Comparison of ENCODE assay signal across 8 mouse cellular contexts in genomic region chr15:3201912-3202653, GRCm38 (mm10).
DNase-seq lines count a peak whose midpoint lies in the region; ATAC-seq and TF ChIP-seq lines count a peak whose summit lies in the region.
"Had no signal": no experiment of that assay in that cellular context is flagged by ENCODE, and none has a peak within 500 bp of the region (broad histone marks: within the 10 kb centered on the region; RNA-seq: fewer than 3 reads in every experiment).

No protein-coding gene starts in this region.

- peak; percentile 62 for TF ChIP-seq RAD21 in MEL (IDR thresholded peaks at IDR 0.05; ENCODE audit: low read depth, low read length)

- H3K27ac ChIP-seq in MEL (ENCODE audit: control insufficient read depth, low read depth, low read length) = no peak overlapping the region
- no peak overlapping the region for H3K27ac ChIP-seq in kidney, postnatal 0 days
- H3K27ac ChIP-seq in lung, embryonic 14.5 days (ENCODE audit: low read depth) = no peak overlapping the region
- H3K27ac ChIP-seq: limb, embryonic 15.5 days had no signal

- no peaks in the 10 kb centered on the region for H3K79me2 ChIP-seq in MEL (ENCODE audit: control insufficient read depth, insufficient read depth, low read length, poor library complexity)

- H3K4me2 ChIP-seq in kidney, postnatal 0 days (ENCODE audit: low read length) = no peak overlapping the region
- no peak overlapping the region for H3K4me2 ChIP-seq in lung, embryonic 14.5 days
- H3K4me2 ChIP-seq: limb, embryonic 15.5 days had no signal

- peak; percentile 37 to 71 (median 47) for TF ChIP-seq CTCF in MEL (IDR thresholded peaks at IDR 0.05 in 2 of 3, conservative IDR thresholded peaks at IDR 0.05 in 1 of 3; ENCODE audit: control insufficient read depth in 1 of 3, insufficient read depth in 1 of 3, low read depth in 2 of 3, low read length in 3 of 3, poor library complexity in 1 of 3, severe bottlenecking in 1 of 3)
- peak; percentile 86 for TF ChIP-seq CTCF in kidney, postnatal 0 days (IDR thresholded peaks at IDR 0.05; ENCODE audit: low read depth)
- peak; percentile 85 for TF ChIP-seq CTCF in lung, embryonic 14.5 days (IDR thresholded peaks at IDR 0.05; ENCODE audit: low read depth)

- H3K4me1 ChIP-seq in MEL (ENCODE audit: control insufficient read depth in 1 of 2, insufficient read depth in 2 of 2, low read length in 2 of 2) = no peaks in the 10 kb centered on the region
- H3K4me1 ChIP-seq in kidney, postnatal 0 days (replicated peaks; ENCODE audit: insufficient read depth, low read length) = no peaks in the 10 kb centered on the region
- H3K4me1 ChIP-seq in lung, embryonic 14.5 days (ENCODE audit: insufficient read depth) = no peaks in the 10 kb centered on the region

- ATAC-seq in kidney, postnatal 0 days (replicated peaks; ENCODE audit: low FRiP score, low read depth) = 0 out of 2 replicates have a peak, but pooled peaks have one; percentile 13
- ATAC-seq in lung, embryonic 14.5 days (ENCODE audit: insufficient read depth) = peak; percentile 69

- H3K9me3 ChIP-seq in MEL (replicated peaks; ENCODE audit: insufficient read depth, low read length) = no peaks in the 10 kb centered on the region
- no peaks in the 10 kb centered on the region for H3K9me3 ChIP-seq in kidney, postnatal 0 days (replicated peaks; ENCODE audit: low read length)
- H3K9me3 ChIP-seq in lung, embryonic 14.5 days (ENCODE audit: low read depth, low read length) = no peaks in the 10 kb centered on the region
- H3K9me3 ChIP-seq: limb, embryonic 15.5 days had no signal

- TF ChIP-seq EP300 in MEL (IDR thresholded peaks at IDR 0.05; ENCODE audit: low read depth in 1 of 2, low read length in 2 of 2) = no peak

- 90% methylated on average over 2 of the region's 2 CpGs for WGBS in kidney, postnatal 0 days
- 75% methylated on average over 2 of the region's 2 CpGs for WGBS in lung, embryonic 14.5 days

- H3K27me3 ChIP-seq in MEL (ENCODE audit: control insufficient read depth in 1 of 2, insufficient read depth in 2 of 2, low read length in 2 of 2) = no peaks in the 10 kb centered on the region
- no peaks in the 10 kb centered on the region for H3K27me3 ChIP-seq in kidney, postnatal 0 days (ENCODE audit: insufficient read depth, low read length)
- no peaks in the 10 kb centered on the region for H3K27me3 ChIP-seq in lung, embryonic 14.5 days (ENCODE audit: insufficient read depth, low read length)
- H3K27me3 ChIP-seq: limb, embryonic 15.5 days had no signal

- intact Hi-C loops in gastrocnemius, postnatal 14 days (cut with DNase I; ENCODE audit: low total_unique reads) = no loop called here

- peak; percentile 79 for DNase-seq in CD4-positive, CD25-positive, alpha-beta regulatory T cell, adult 2 months (ENCODE audit: low read depth, low spot score)
- DNase-seq in MEL (ENCODE audit: low read depth, low spot score) = peak; percentile 77
- DNase-seq in cerebellum, postnatal 10 days = peak; percentile 71 to 75
- peak; percentile 36 for DNase-seq in gastrocnemius, postnatal 14 days
- DNase-seq in kidney, postnatal 0 days (ENCODE audit: low spot score) = peak; percentile 86
- peak; percentile 85 for DNase-seq in lung, embryonic 14.5 days
- peak; percentile 30 for DNase-seq in ovary, postnatal 14 days (ENCODE audit: low spot score)

- no peak overlapping the region for H3K9ac ChIP-seq in MEL (ENCODE audit: control insufficient read depth, low read depth, low read length, poor library complexity, severe bottlenecking)
- no peak overlapping the region for H3K9ac ChIP-seq in kidney, postnatal 0 days (ENCODE audit: low read depth, low read length)
- H3K9ac ChIP-seq in lung, embryonic 14.5 days = no peak overlapping the region
- H3K9ac ChIP-seq: limb, embryonic 15.5 days had no signal

- TF ChIP-seq POLR2A in MEL (IDR thresholded peaks at IDR 0.05; ENCODE audit: control insufficient read depth in 1 of 2, insufficient read depth in 1 of 2, low read depth in 1 of 2, low read length in 2 of 2, poor library complexity in 1 of 2) = no peak

- H3K36me3 ChIP-seq in MEL (ENCODE audit: control insufficient read depth in 1 of 2, insufficient read depth in 2 of 2, low read length in 2 of 2) = no peaks in the 10 kb centered on the region
- no peaks in the 10 kb centered on the region for H3K36me3 ChIP-seq in kidney, postnatal 0 days (ENCODE audit: insufficient read depth, low read length)
- H3K36me3 ChIP-seq in lung, embryonic 14.5 days (ENCODE audit: insufficient read depth) = no peaks in the 10 kb centered on the region
- H3K36me3 ChIP-seq: limb, embryonic 15.5 days had no signal

- no peak overlapping the region for H3K4me3 ChIP-seq in MEL (ENCODE audit: control insufficient read depth in 1 of 2, insufficient read depth in 1 of 2, low read depth in 2 of 2, low read length in 2 of 2)
- H3K4me3 ChIP-seq in kidney, postnatal 0 days (replicated peaks; ENCODE audit: low read depth, low read length) = no peak overlapping the region
- H3K4me3 ChIP-seq in lung, embryonic 14.5 days (ENCODE audit: low read depth, low read length) = no peak overlapping the region
- H3K4me3 ChIP-seq: limb, embryonic 15.5 days had no signal

TF ChIP-seq in MEL, 35 proteins besides CTCF, POLR2A, EP300 and RAD21:
- TF ChIP-seq SMC3 (IDR thresholded peaks at IDR 0.05; ENCODE audit: low read depth, low read length) = peak; percentile 62
- no peak for TF ChIP-seq ZC3H11A (IDR thresholded peaks at IDR 0.05; ENCODE audit: low read depth, low read length)

Comparison
In these comparisons a context has a peak if more than half of its experiments do, and no peak if none do; other contexts are left out.
1. DNase-seq: peak in every context shown above with its lines; median percentile 86 in kidney, postnatal 0 days; 85 in lung, embryonic 14.5 days; 79 in CD4-positive, CD25-positive, alpha-beta regulatory T cell, adult 2 months; 77 in MEL; 73 in cerebellum, postnatal 10 days; 36 in gastrocnemius, postnatal 14 days; 30 in ovary, postnatal 14 days.